Mouse (Mus musculus): Measurements from ENCODE around the gene Wbp1l. TPM values are rescaled to one million over a fixed set of nuclear protein-coding genes. Genes with fewer than 3 reads are reported as not detected.

Wbp1l gene
- total RNA-seq, 2 experiments from 2014 or later, result 19.7 to 23.5 TPM

GRCm38 (mm10) chr19:46696943-46697342 lies 98.1 kb downstream of the Wbp1l start:
- ATAC-seq (replicated peaks; ENCODE audit: poor library complexity, severe bottlenecking), result no peak

GRCm38 (mm10) chr19:46697840-46698517 lies 99.1 kb downstream of the Wbp1l start:
- ATAC-seq (replicated peaks; ENCODE audit: poor library complexity, severe bottlenecking), result peak; percentile 50

- ATAC-seq (replicated peaks; ENCODE audit: poor library complexity, severe bottlenecking), result peak; percentile 83
Measured at GRCm38 (mm10) chr19:46699011-46699481, 100.2 kb downstream of the Wbp1l start.

- no peak for ATAC-seq (replicated peaks; ENCODE audit: poor library complexity, severe bottlenecking)
Measured at GRCm38 (mm10) chr19:46701156-46701555, 102.3 kb downstream of the Wbp1l start.

GRCm38 (mm10) chr19:46705779-46706495 lies 107.1 kb downstream of the Wbp1l start:
- peak; percentile 58 for ATAC-seq (replicated peaks; ENCODE audit: poor library complexity, severe bottlenecking)

- ATAC-seq (replicated peaks; ENCODE audit: poor library complexity, severe bottlenecking), result no peak
Measured at GRCm38 (mm10) chr19:46706540-46707295, 107.8 kb downstream of the Wbp1l start.

Other genes starting within 250 kb of the Wbp1l start
- 2.3 and 5.6 TPM in 2 replicates for gene 2310034G01Rik, start 248.8 kb upstream of the Wbp1l start, total RNA-seq (2014; fragmentation: Nextera tagmentation)
- 1.4 and 2.3 TPM in 2 replicates for gene 2310034G01Rik, start 248.8 kb upstream of the Wbp1l start, total RNA-seq (2017)
- 86.7 and 93.2 TPM in 2 replicates for gene Actr1a, start 203.3 kb upstream of the Wbp1l start, total RNA-seq (2014; fragmentation: Nextera tagmentation)
- gene Actr1a, start 203.3 kb upstream of the Wbp1l start, total RNA-seq (2017), result 75.8 and 79.7 TPM in 2 replicates
- gene Sufu, start 202.2 kb upstream of the Wbp1l start, total RNA-seq (2014; fragmentation: Nextera tagmentation), result 20.9 and 22.8 TPM in 2 replicates
- gene Sufu, start 202.2 kb upstream of the Wbp1l start, total RNA-seq (2017), result 7.2 and 9.0 TPM in 2 replicates
- 10.9 and 13.9 TPM in 2 replicates for gene Trim8, start 97.4 kb upstream of the Wbp1l start, total RNA-seq (2014; fragmentation: Nextera tagmentation)
- gene Trim8, start 97.4 kb upstream of the Wbp1l start, total RNA-seq (2017), result 12.2 and 13.6 TPM in 2 replicates
- 9.9 and 23.4 TPM in 2 replicates for gene Arl3, start 25.9 kb upstream of the Wbp1l start, total RNA-seq (2014; fragmentation: Nextera tagmentation)
- gene Arl3, start 25.9 kb upstream of the Wbp1l start, total RNA-seq (2017), result 13.9 and 14.3 TPM in 2 replicates
- 11.8 and 16.3 TPM in 2 replicates for gene Sfxn2, start 25.7 kb upstream of the Wbp1l start, total RNA-seq (2014; fragmentation: Nextera tagmentation)
- gene Sfxn2, start 25.7 kb upstream of the Wbp1l start, total RNA-seq (2017), result 8.7 and 10.9 TPM in 2 replicates
- gene Cyp17a1, start 74.1 kb downstream of the Wbp1l start, total RNA-seq (2014; fragmentation: Nextera tagmentation), result not detected in 2 replicates
- not detected in 2 replicates for gene Cyp17a1, start 74.1 kb downstream of the Wbp1l start, total RNA-seq (2017)
- 9.6 and 12.5 TPM in 2 replicates for gene Borcs7, start 90.8 kb downstream of the Wbp1l start, total RNA-seq (2014; fragmentation: Nextera tagmentation)
- gene Borcs7, start 90.8 kb downstream of the Wbp1l start, total RNA-seq (2017), result 5.4 TPM in 2 replicates
- 47.6 and 53.1 TPM in 2 replicates for gene As3mt, start 108.4 kb downstream of the Wbp1l start, total RNA-seq (2014; fragmentation: Nextera tagmentation)
- gene As3mt, start 108.4 kb downstream of the Wbp1l start, total RNA-seq (2017), result 71.0 and 82.9 TPM in 2 replicates
- 5.3 and 12.1 TPM in 2 replicates for gene Cnnm2, start 162.5 kb downstream of the Wbp1l start, total RNA-seq (2014; fragmentation: Nextera tagmentation)
- 7.2 and 8.0 TPM in 2 replicates for gene Cnnm2, start 162.5 kb downstream of the Wbp1l start, total RNA-seq (2017)

Measured in granulocyte monocyte progenitor cell, adult 5-6 weeks (primary cell).